Mouse (Mus musculus) naive thymus-derived CD4-positive, alpha-beta T cell, adult 5 months (primary cell): ENCODE data around the gene Wfdc2. TPM values are rescaled to one million over a fixed set of nuclear protein-coding genes. Genes with fewer than 3 reads are reported as not detected.

Experiments used
- polyA plus RNA-seq: library from polyadenylated mRNA; unstranded; fragments of 100-300 nt; shearing (Covaris generic); gene quantifications from one replicate; pipeline ENCODE4 v1.2.1, GENCODE M21; 2017

Wfdc2 gene
- polyA plus RNA-seq, result not detected

GRCm38 (mm10) chr2:164562391-164563188 lies at the start of gene Wfdc2:
Gene Wfdc2, plus strand, starts transcription at chr2:164562413.

GRCm38 (mm10) chr2:164573359-164573758 lies 11.1 kb downstream of the Wfdc2 start, which contains the start of gene Spint3:
Gene Spint3, minus strand, starts transcription at chr2:164573459.

GRCm38 (mm10) chr2:164585025-164585725 lies 23.0 kb downstream of the Wfdc2 start, which contains the start of gene Wfdc6a:
Gene Wfdc6a, minus strand, starts transcription at chr2:164585447.

GRCm38 (mm10) chr2:164593494-164593893 lies 31.3 kb downstream of the Wfdc2 start, which contains the start of gene Eppin:
Gene Eppin, minus strand, starts transcription at chr2:164593594.

GRCm38 (mm10) chr2:164613471-164613870 lies 51.3 kb downstream of the Wfdc2 start, which contains the start of the genes Wfdc6b and Wfdc8:
Gene Wfdc6b, plus strand, starts transcription at chr2:164613522.
Gene Wfdc8, minus strand, starts transcription at chr2:164613626.

Other genes with a start within 250 kb of the Wfdc2 start
- gene Svs6, start 245.7 kb upstream of the Wfdc2 start, polyA plus RNA-seq, result not detected
- not detected for gene Svs5, start 229.7 kb upstream of the Wfdc2 start, polyA plus RNA-seq
- 9.6 TPM for gene Slpi, start 173.3 kb upstream of the Wfdc2 start, polyA plus RNA-seq
- gene Rbpjl, start 159.3 kb upstream of the Wfdc2 start, polyA plus RNA-seq, result not detected
- gene Matn4, start 157.3 kb upstream of the Wfdc2 start, polyA plus RNA-seq, result not detected
- gene Sdc4, start 118.5 kb upstream of the Wfdc2 start, polyA plus RNA-seq, result 0.32 TPM
- gene Sys1, start 105.4 kb upstream of the Wfdc2 start, polyA plus RNA-seq, result 101 TPM
- 5.4 TPM for gene Gm20458, start 101.4 kb upstream of the Wfdc2 start, polyA plus RNA-seq
- not detected for gene Trp53tg5, start 88.7 kb upstream of the Wfdc2 start, polyA plus RNA-seq
- gene Dbndd2, start 76.3 kb upstream of the Wfdc2 start, polyA plus RNA-seq, result 0.53 TPM
- 16.2 TPM for gene Pigt, start 64.9 kb upstream of the Wfdc2 start, polyA plus RNA-seq
- gene Spint3, start 11.0 kb downstream of the Wfdc2 start, polyA plus RNA-seq, result not detected
- not detected for gene Wfdc6a, start 23.0 kb downstream of the Wfdc2 start, polyA plus RNA-seq
- not detected for gene Eppin, start 31.2 kb downstream of the Wfdc2 start, polyA plus RNA-seq
- not detected for gene Wfdc6b, start 51.1 kb downstream of the Wfdc2 start, polyA plus RNA-seq
- not detected for gene Wfdc8, start 51.2 kb downstream of the Wfdc2 start, polyA plus RNA-seq
- gene Wfdc16, start 76.4 kb downstream of the Wfdc2 start, polyA plus RNA-seq, result not detected
- not detected for gene Wfdc10, start 93.6 kb downstream of the Wfdc2 start, polyA plus RNA-seq
- gene Wfdc9, start 94.2 kb downstream of the Wfdc2 start, polyA plus RNA-seq, result not detected
- not detected for gene Wfdc11, start 111.7 kb downstream of the Wfdc2 start, polyA plus RNA-seq
- not detected for gene Wfdc13, start 122.7 kb downstream of the Wfdc2 start, polyA plus RNA-seq
- gene Spint4, start 136.1 kb downstream of the Wfdc2 start, polyA plus RNA-seq, result not detected
- not detected for gene Spint5, start 152.9 kb downstream of the Wfdc2 start, polyA plus RNA-seq
- not detected for gene Wfdc3, start 183.5 kb downstream of the Wfdc2 start, polyA plus RNA-seq
- gene Dnttip1, start 183.6 kb downstream of the Wfdc2 start, polyA plus RNA-seq, result 68.5 TPM
- 0.45 TPM for gene Ube2c, start 207.5 kb downstream of the Wfdc2 start, polyA plus RNA-seq
- gene Tnnc2, start 217.6 kb downstream of the Wfdc2 start, polyA plus RNA-seq, result not detected
- 5.0 TPM for gene Snx21, start 223.4 kb downstream of the Wfdc2 start, polyA plus RNA-seq
- gene Acot8, start 242.5 kb downstream of the Wfdc2 start, polyA plus RNA-seq, result 24.1 TPM
- 2.2 TPM for gene Zswim3, start 242.7 kb downstream of the Wfdc2 start, polyA plus RNA-seq